Mouse (Mus musculus) mature B cell (primary cell): ENCODE results near the gene Kcnk16.

Source experiments
- in situ Hi-C: fragments of 300-500 bp; cut with MboI; formaldehyde crosslinking; loops from 2 replicates; pipeline ENCODE4 v1.14.3; 2019

The Kcnk16 gene

GRCm38 (mm10) chr14:20233016-20233980 is 35.7 kb downstream of the Kcnk16 start:
- in situ Hi-C loops: no loop called here

GRCm38 (mm10) chr14:20230063-20230491 is 38.9 kb downstream of the Kcnk16 start:
- in situ Hi-C loops: no loop called here

- in situ Hi-C loops: no loop called here
These were observed 39.6 kb downstream of the Kcnk16 start for GRCm38 (mm10) chr14:20229437-20229836.

- in situ Hi-C loops: no loop called here
These were observed 40.7 kb downstream of the Kcnk16 start for GRCm38 (mm10) chr14:20228336-20228735.

- in situ Hi-C loops: no loop called here
These were observed 42.0 kb downstream of the Kcnk16 start for GRCm38 (mm10) chr14:20226982-20227381.

- in situ Hi-C loops: no loop called here
These were observed 42.5 kb downstream of the Kcnk16 start for GRCm38 (mm10) chr14:20226488-20226887.

- in situ Hi-C loops: no loop called here
These were observed 43.5 kb downstream of the Kcnk16 start for GRCm38 (mm10) chr14:20225525-20225924.

- in situ Hi-C loops: no loop called here
These were observed 44.3 kb downstream of the Kcnk16 start for GRCm38 (mm10) chr14:20224576-20225218.

- in situ Hi-C loops: no loop called here
These were observed 44.8 kb downstream of the Kcnk16 start for GRCm38 (mm10) chr14:20224163-20224562.

GRCm38 (mm10) chr14:20223253-20223652 is 45.7 kb downstream of the Kcnk16 start:
- in situ Hi-C loops: no loop called here

GRCm38 (mm10) chr14:20221083-20221482 is 47.9 kb downstream of the Kcnk16 start:
- in situ Hi-C loops: no loop called here

- in situ Hi-C loops: no loop called here
These were observed 49.1 kb downstream of the Kcnk16 start for GRCm38 (mm10) chr14:20219849-20220248.

- in situ Hi-C loops: no loop called here
These were observed 51.6 kb downstream of the Kcnk16 start for GRCm38 (mm10) chr14:20217299-20217864.

GRCm38 (mm10) chr14:20216561-20217298 is 52.3 kb downstream of the Kcnk16 start:
- in situ Hi-C loops: no loop called here

GRCm38 (mm10) chr14:20215826-20216225 is 53.2 kb downstream of the Kcnk16 start:
- in situ Hi-C loops: no loop called here

GRCm38 (mm10) chr14:20214125-20214524 is 54.9 kb downstream of the Kcnk16 start:
- in situ Hi-C loops: no loop called here

- in situ Hi-C loops: no loop called here
These were observed 57.0 kb downstream of the Kcnk16 start for GRCm38 (mm10) chr14:20211754-20212601.
